Mouse (Mus musculus) myocyte (in vitro differentiated cells): Measurements from ENCODE around the gene Zscan22. TPM values are rescaled to one million over a fixed set of nuclear protein-coding genes. Genes with fewer than 3 reads are reported as not detected.

Source experiments
- H3K27me3 ChIP-seq: one replicate; pipeline ENCODE4 v1.6.1; 2011; ENCODE audit not compliant: control insufficient read depth, insufficient read depth, insufficient read length
- H3K36me3 ChIP-seq: one replicate; pipeline ENCODE4 v1.6.1; 2011; ENCODE audit not compliant: control insufficient read depth, insufficient read depth
- H3K4me2 ChIP-seq: one replicate; pipeline ENCODE4 v1.6.1; 2011; ENCODE audit warnings: low read depth, control low read depth
- H3K4me3 ChIP-seq: one replicate; pipeline ENCODE4 v1.5.1; 2011; ENCODE audit warnings: mild to moderate bottlenecking, control low read depth, moderate library complexity
- H3K79me2 ChIP-seq: one replicate; pipeline ENCODE4 v1.6.1; 2011; ENCODE audit not compliant: control insufficient read depth, insufficient read depth
- H3ac ChIP-seq: one replicate; pipeline ENCODE4 v1.6.1; 2011; ENCODE audit not compliant: control insufficient read depth, insufficient read length
- CEBPB ChIP-seq: IDR thresholded peaks from 2 replicates; pipeline ENCODE4 v1.6.1; 2011; ENCODE audit warnings: mild to moderate bottlenecking, moderate library complexity; ENCODE audit not compliant: poor library complexity, insufficient read depth, severe bottlenecking
- E2F4 ChIP-seq: IDR thresholded peaks from one replicate; pipeline ENCODE4 v1.6.1; 2011; ENCODE audit warnings: mild to moderate bottlenecking, control low read depth, moderate library complexity; ENCODE audit not compliant: insufficient read depth
- MAX ChIP-seq: IDR thresholded peaks from one replicate; pipeline ENCODE4 v1.6.1; 2011; ENCODE audit warnings: low read depth, mild to moderate bottlenecking, control low read depth
- MYOD1 ChIP-seq, 3 experiments: IDR thresholded peaks; one replicate each; pipeline ENCODE4 v1.6.1; 2011; ENCODE audit warnings: control low read depth in 2 of 3, low read depth in 2 of 3, mild to moderate bottlenecking in 2 of 3, moderate library complexity in 1 of 3; ENCODE audit not compliant: insufficient read length in 2 of 3, control insufficient read depth in 1 of 3
- MYOG ChIP-seq, 3 experiments: IDR thresholded peaks; one replicate each; pipeline ENCODE4 v1.6.1; 2011; ENCODE audit warnings: control low read depth in 2 of 3, low read depth in 2 of 3, mild to moderate bottlenecking in 2 of 3; ENCODE audit not compliant: insufficient read length in 2 of 3, control insufficient read depth in 1 of 3, insufficient read depth in 1 of 3
- POLR2A ChIP-seq: IDR thresholded peaks from one replicate; pipeline ENCODE4 v1.6.1; 2011; ENCODE audit warnings: low read depth, mild to moderate bottlenecking, control low read depth, moderate library complexity; ENCODE audit not compliant: insufficient read length
- POLR2AphosphoS2 ChIP-seq: IDR thresholded peaks from one replicate; pipeline ENCODE4 v1.6.1; 2011; ENCODE audit warnings: low read depth, control low read depth; ENCODE audit not compliant: insufficient read length
- REST ChIP-seq: IDR thresholded peaks from one replicate; pipeline ENCODE4 v1.6.1; 2011; ENCODE audit warnings: mild to moderate bottlenecking, control low read depth, moderate library complexity; ENCODE audit not compliant: insufficient read depth, insufficient read length
- SRF ChIP-seq: IDR thresholded peaks from one replicate; pipeline ENCODE4 v1.6.1; 2011; ENCODE audit warnings: low read depth; ENCODE audit not compliant: control insufficient read depth, insufficient read length
- TCF12 ChIP-seq: IDR thresholded peaks from one replicate; pipeline ENCODE4 v1.6.1; 2011; ENCODE audit warnings: mild to moderate bottlenecking, control low read depth; ENCODE audit not compliant: poor library complexity, insufficient read depth, severe bottlenecking
- TCF3 ChIP-seq: IDR thresholded peaks from one replicate; pipeline ENCODE4 v1.6.1; 2011; ENCODE audit warnings: low read depth, control low read depth; ENCODE audit not compliant: insufficient read length
- USF1 ChIP-seq: IDR thresholded peaks from one replicate; pipeline ENCODE4 v1.6.1; 2011; ENCODE audit warnings: low read depth, mild to moderate bottlenecking, control low read depth, moderate library complexity
- polyA plus RNA-seq: library from polyadenylated mRNA; unstranded; fragments of >200 nt; fragmentation: generic; extraction: Trizol; gene quantifications from one replicate; pipeline ENCODE4 v1.2.1, GENCODE M21; 2012; ENCODE audit warnings: missing spikeins

Zscan22 gene
- polyA plus RNA-seq, 1 experiment: 3.1 TPM

GRCm38 (mm10) chr7:12943488-12943887 is 45.9 kb downstream of the Zscan22 start:
- Histone ChIP-seq H3K27me3 (no peaks in the 10 kb centered on the region), H3K4me2 (no peak overlapping the region), H3ac (no peak overlapping the region), H3K4me3 (no peak overlapping the region), H3K79me2 (no peaks in the 10 kb centered on the region), H3K36me3 (no peaks in the 10 kb centered on the region)
- TF ChIP-seq REST (no peak), TCF3 (no peak), MAX (no peak), POLR2AphosphoS2 (no peak), CEBPB (no peak), USF1 (no peak)

DNA sequence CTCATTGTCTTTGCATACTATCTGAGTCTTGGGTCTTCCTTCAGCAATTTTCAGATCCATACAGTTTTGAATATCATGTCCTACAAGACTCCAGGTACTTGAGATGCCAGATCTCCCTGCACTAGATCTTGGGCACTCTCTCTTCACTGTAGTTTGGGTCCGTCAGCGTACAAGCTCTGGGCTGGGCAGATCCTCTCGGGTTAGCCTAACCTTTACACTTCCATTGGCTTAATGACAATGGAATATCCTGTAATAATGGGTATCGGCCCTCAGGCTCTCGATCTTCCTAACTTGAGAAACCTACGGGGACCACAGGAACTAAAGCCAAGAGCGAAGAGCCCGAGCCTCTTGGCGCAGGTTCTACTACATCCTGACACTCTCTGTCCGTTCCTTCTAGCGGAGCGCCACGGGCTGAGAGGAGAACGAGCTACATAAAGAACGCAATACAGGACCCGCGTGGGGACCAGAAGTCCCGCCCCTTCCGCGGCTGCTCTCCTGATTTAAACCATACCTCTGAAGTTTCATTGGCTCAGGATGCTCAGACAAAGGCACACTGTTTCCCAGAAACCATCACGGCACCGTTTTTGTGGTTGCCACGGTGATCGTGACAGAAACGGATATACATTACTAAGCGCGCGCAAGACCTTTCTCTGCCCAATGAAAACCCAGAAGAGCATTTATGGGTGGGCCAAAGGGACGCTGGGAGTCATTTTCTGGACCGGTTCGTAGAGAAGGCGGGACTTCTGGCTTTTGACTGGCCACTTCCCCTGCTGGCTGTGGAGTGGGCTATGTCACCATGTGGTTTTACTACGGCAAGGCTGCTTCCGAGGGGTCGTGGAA is 51.6 kb downstream of the Zscan22 start:
- TF ChIP-seq REST (no peak), POLR2AphosphoS2 (peak; percentile 74), POLR2A (peak; percentile 67)
- Histone ChIP-seq H3K27me3 (no peaks in the 10 kb centered on the region), H3K4me3 (peak overlapping the region; percentile 39), H3K4me2 (peak overlapping the region; percentile 97), H3K79me2 (no peaks in the 10 kb centered on the region), H3ac (peak overlapping the region; percentile 22), H3K36me3 (no peaks in the 10 kb centered on the region)

- H3K79me2 ChIP-seq: no peaks in the 10 kb centered on the region
- TF ChIP-seq CEBPB: no peak
- TF ChIP-seq MYOG (IDR thresholded peaks at IDR 0.05; ENCODE audit: control insufficient read depth in 1 of 3, insufficient read depth in 1 of 3, insufficient read length in 2 of 3, low read depth in 2 of 3): no peak
- TF ChIP-seq E2F4: no peak
- no peak for TF ChIP-seq MAX
- TF ChIP-seq REST: no peak
- no peak for TF ChIP-seq POLR2A
- no peak for TF ChIP-seq USF1
- TF ChIP-seq POLR2AphosphoS2: no peak
- TF ChIP-seq TCF3: no peak
- TF ChIP-seq MYOD1 (IDR thresholded peaks at IDR 0.05; ENCODE audit: control insufficient read depth in 1 of 3, insufficient read length in 2 of 3, low read depth in 2 of 3): no peak
- no peak for TF ChIP-seq TCF12
- TF ChIP-seq SRF: no peak
- H3K27me3 ChIP-seq: no peaks in the 10 kb centered on the region
- H3ac ChIP-seq: peak overlapping the region; percentile 22
- H3K4me2 ChIP-seq: peak overlapping the region; percentile 97
- no peaks in the 10 kb centered on the region for H3K36me3 ChIP-seq
- peak overlapping the region; percentile 39 for H3K4me3 ChIP-seq
Observed at GRCm38 (mm10) chr7:12949872-12950229, 52.2 kb downstream of the Zscan22 start.

- Histone ChIP-seq H3K4me2 (no peak overlapping the region), H3K36me3 (no peaks in the 10 kb centered on the region), H3ac (no peak overlapping the region), H3K4me3 (no peak overlapping the region), H3K79me2 (no peaks in the 10 kb centered on the region), H3K27me3 (no peaks in the 10 kb centered on the region)
- no peak for TF ChIP-seq POLR2AphosphoS2
- no peak for TF ChIP-seq MYOG (IDR thresholded peaks at IDR 0.05; ENCODE audit: control insufficient read depth in 1 of 3, insufficient read depth in 1 of 3, insufficient read length in 2 of 3, low read depth in 2 of 3)
- no peak for TF ChIP-seq E2F4
- TF ChIP-seq USF1: no peak
- TF ChIP-seq POLR2A: no peak
- no peak for TF ChIP-seq REST
- no peak for TF ChIP-seq MYOD1 (IDR thresholded peaks at IDR 0.05; ENCODE audit: control insufficient read depth in 1 of 3, insufficient read length in 2 of 3, low read depth in 2 of 3)
- no peak for TF ChIP-seq TCF3
- no peak for TF ChIP-seq SRF
- no peak for TF ChIP-seq TCF12
- TF ChIP-seq CEBPB: no peak
- no peak for TF ChIP-seq MAX
Observed at GRCm38 (mm10) chr7:12954896-12955295, 57.3 kb downstream of the Zscan22 start.

- no peak overlapping the region for H3ac ChIP-seq
- no peaks in the 10 kb centered on the region for H3K27me3 ChIP-seq
- no peaks in the 10 kb centered on the region for H3K36me3 ChIP-seq
- TF ChIP-seq SRF (no peak), POLR2A (no peak), E2F4 (no peak)
- H3K79me2 ChIP-seq: no peaks in the 10 kb centered on the region
- no peak overlapping the region for H3K4me3 ChIP-seq
- H3K4me2 ChIP-seq: peak overlapping the region; percentile 44
Observed at GRCm38 (mm10) chr7:12957511-12957910, 59.9 kb downstream of the Zscan22 start.

Other genes with a start within 250 kb of the Zscan22 start
- not detected for gene Vmn2r55, start 212.8 kb upstream of the Zscan22 start, polyA plus RNA-seq
- gene Vmn2r56, start 162.8 kb upstream of the Zscan22 start, polyA plus RNA-seq: not detected
- gene Zscan18, start 94.2 kb upstream of the Zscan22 start, polyA plus RNA-seq: 0.22 TPM
- 1.0 TPM for gene Zfp329, start 79.0 kb upstream of the Zscan22 start, polyA plus RNA-seq
- 11.4 TPM for gene Zfp110, start 63.1 kb upstream of the Zscan22 start, polyA plus RNA-seq
- 1.2 TPM for gene Zfp128, start 16.6 kb upstream of the Zscan22 start, polyA plus RNA-seq
- 2,432 TPM for gene Rps5, start 24.5 kb downstream of the Zscan22 start, polyA plus RNA-seq
- 0.91 TPM for gene Rnf225, start 29.6 kb downstream of the Zscan22 start, polyA plus RNA-seq
- gene Zfp324, start 68.0 kb downstream of the Zscan22 start, polyA plus RNA-seq: 1.9 TPM
- 1.7 TPM for gene Zfp446, start 80.0 kb downstream of the Zscan22 start, polyA plus RNA-seq
- gene Slc27a5, start 100.4 kb downstream of the Zscan22 start, polyA plus RNA-seq: not detected
- 252 TPM for gene Trim28, start 101.3 kb downstream of the Zscan22 start, polyA plus RNA-seq
- 8.2 TPM for gene Zbtb45, start 112.2 kb downstream of the Zscan22 start, polyA plus RNA-seq
- gene Chmp2a, start 137.0 kb downstream of the Zscan22 start, polyA plus RNA-seq: 189 TPM
- gene Ube2m, start 140.5 kb downstream of the Zscan22 start, polyA plus RNA-seq: 227 TPM
- 0.37 TPM for gene Mzf1, start 156.9 kb downstream of the Zscan22 start, polyA plus RNA-seq
- gene Vmn1r85, start 197.4 kb downstream of the Zscan22 start, polyA plus RNA-seq: not detected
- not detected for gene Vmn1r86, start 222.1 kb downstream of the Zscan22 start, polyA plus RNA-seq
- not detected for gene Vmn1r87, start 242.3 kb downstream of the Zscan22 start, polyA plus RNA-seq